In genomic region chr1:157001008-157001660, GRCm38 (mm10) we compare ENCODE assay signal across 15 mouse cellular contexts.
A peak's percentile ranks its signal among the peaks of the same experiment; 100 is the strongest.
DNase-seq lines count a peak whose midpoint lies in the region; ATAC-seq and TF ChIP-seq lines count a peak whose summit lies in the region.
"Had no signal": no experiment of that assay in that cellular context is flagged by ENCODE, and none has a peak within 500 bp of the region (broad histone marks: within the 10 kb centered on the region; RNA-seq: fewer than 3 reads in every experiment).

No protein-coding gene starts in this region.

- H3K36me3 ChIP-seq in kidney, adult 2 months (ENCODE audit: control insufficient read depth, insufficient read depth, low read length): no peaks in the 10 kb centered on the region
- no peaks in the 10 kb centered on the region for H3K36me3 ChIP-seq in kidney, embryonic 16.5 days (ENCODE audit: insufficient read depth, low read length)
- H3K36me3 ChIP-seq in C2C12 (ENCODE audit: control insufficient read depth, insufficient read depth): no peaks in the 10 kb centered on the region
- H3K36me3 ChIP-seq: embryonic facial prominence, embryonic 12.5 days; lung, embryonic 15.5 days; midbrain, embryonic 15.5 days had no signal

- no peaks in the 10 kb centered on the region; the same call in 1 of the 2 replicates for H3K4me1 ChIP-seq in kidney, adult 2 months (ENCODE audit: control insufficient read depth, insufficient read depth, low read length)
- peaks cover 27% of the 10 kb centered on the region for H3K4me1 ChIP-seq in kidney, embryonic 16.5 days (ENCODE audit: insufficient read depth, low read length)

- no peak for TF ChIP-seq POLR2A in kidney, adult 2 months (IDR thresholded peaks at IDR 0.05; ENCODE audit: low read depth, low read length)

- H3K27ac ChIP-seq in kidney, adult 2 months (ENCODE audit: insufficient read depth, low read depth, low read length): no peak overlapping the region
- H3K27ac ChIP-seq in kidney, embryonic 16.5 days (ENCODE audit: low read length): no peak overlapping the region
- H3K27ac ChIP-seq: embryonic facial prominence, embryonic 12.5 days; heart, adult 2 months; lung, embryonic 15.5 days; midbrain, embryonic 15.5 days had no signal

- no peak overlapping the region for H3ac ChIP-seq in C2C12 (ENCODE audit: control insufficient read depth, insufficient read length, low read depth)

- H3K4me3 ChIP-seq in kidney, adult 2 months (ENCODE audit: insufficient read depth, low read depth, low read length): no peak overlapping the region
- no peak overlapping the region for H3K4me3 ChIP-seq in kidney, embryonic 16.5 days (ENCODE audit: low read length)
- no peak overlapping the region for H3K4me3 ChIP-seq in C2C12 (ENCODE audit: insufficient read depth, poor library complexity, severe bottlenecking)
- H3K4me3 ChIP-seq: embryonic facial prominence, embryonic 12.5 days; heart, adult 2 months; lung, embryonic 15.5 days; midbrain, embryonic 15.5 days had no signal

- H3K9ac ChIP-seq in kidney, embryonic 16.5 days (replicated peaks; ENCODE audit: low read length): no peak overlapping the region
- H3K9ac ChIP-seq: embryonic facial prominence, embryonic 12.5 days; lung, embryonic 15.5 days; midbrain, embryonic 15.5 days had no signal

- H3K4me2 ChIP-seq in kidney, embryonic 16.5 days (replicated peaks; ENCODE audit: low read depth, low read length): no peak overlapping the region
- H3K4me2 ChIP-seq: embryonic facial prominence, embryonic 12.5 days; lung, embryonic 15.5 days; midbrain, embryonic 15.5 days had no signal

- no peaks in the 10 kb centered on the region for H3K79me2 ChIP-seq in C2C12 (ENCODE audit: control insufficient read depth, insufficient read depth)

- DNase-seq in kidney, adult 2 months: peak; percentile 43
- DNase-seq in NIH3T3 (ENCODE audit: low read depth): peak; percentile 33
- no peak for DNase-seq in layer of hippocampus, adult 9-11 months
- DNase-seq in embryo, embryonic 10 days (ENCODE audit: low spot score): no peak
- DNase-seq: cerebellum, adult 18-20 months; heart, adult 2 months; heart, postnatal 14 days; kidney, adult 11 months; right cerebral cortex, postnatal 25 days had no signal

- ATAC-seq in kidney, embryonic 16.5 days (ENCODE audit: low FRiP score, low TSS enrichment): no peak
- ATAC-seq in megakaryocyte progenitor cell, adult 5-6 weeks (replicated peaks; ENCODE audit: poor library complexity): peak; percentile 76
- ATAC-seq: midbrain, embryonic 15.5 days had no signal

- no peak for TF ChIP-seq CTCF in kidney, adult 2 months (conservative IDR thresholded peaks at IDR 0.05; ENCODE audit: insufficient read depth, insufficient read length, low read depth, low read length)
- TF ChIP-seq CTCF in C2C12 (IDR thresholded peaks at IDR 0.05; ENCODE audit: control insufficient read depth, insufficient read depth, insufficient read length): no peak

- H3K79me3 ChIP-seq in C2C12 (ENCODE audit: low read depth): no peaks in the 10 kb centered on the region

- WGBS in kidney, adult 2 months: 57% methylated on average over 6 of the region's 6 CpGs
- 57% methylated on average over 6 of the region's 6 CpGs for WGBS in kidney, embryonic 16.5 days

- H3K27me3 ChIP-seq in kidney, adult 2 months (replicated peaks; ENCODE audit: control insufficient read depth, insufficient read depth, low read length): no peaks in the 10 kb centered on the region
- no peaks in the 10 kb centered on the region for H3K27me3 ChIP-seq in kidney, embryonic 16.5 days (ENCODE audit: insufficient read depth, low read length)
- no peaks in the 10 kb centered on the region for H3K27me3 ChIP-seq in C2C12 (ENCODE audit: control insufficient read depth, insufficient read depth, insufficient read length)
- H3K27me3 ChIP-seq: embryonic facial prominence, embryonic 12.5 days; lung, embryonic 15.5 days; midbrain, embryonic 15.5 days had no signal

- H3K9me3 ChIP-seq in kidney, embryonic 16.5 days (ENCODE audit: low read length): no peaks in the 10 kb centered on the region
- H3K9me3 ChIP-seq: embryonic facial prominence, embryonic 12.5 days; lung, embryonic 15.5 days; midbrain, embryonic 15.5 days had no signal

TF ChIP-seq in C2C12, 6 proteins besides CTCF, POLR2A, EP300 and RAD21:
- TF ChIP-seq MYOD1 (IDR thresholded peaks at IDR 0.05; ENCODE audit: control insufficient read depth, insufficient read length, low read depth) (peak; percentile 20), MAX (IDR thresholded peaks at IDR 0.05) (no peak), FOSL1 (IDR thresholded peaks at IDR 0.05; ENCODE audit: insufficient read depth, low read length, poor library complexity, severe bottlenecking) (peak; percentile 2)
TF ChIP-seq in C2C12: peak in this region for 2.

Comparison
In these comparisons a context has a peak if more than half of its experiments do, and no peak if none do; other contexts are left out.
1. DNase-seq: peak in kidney, adult 2 months (single experiment) and NIH3T3 (single experiment); none in layer of hippocampus, adult 9-11 months (single experiment) and embryo, embryonic 10 days (single experiment).